Mouse (Mus musculus): Measurements from ENCODE around the gene Corin. TPM values are rescaled to one million over a fixed set of nuclear protein-coding genes. Genes with fewer than 3 reads are reported as not detected.

The Corin gene
- polyA plus RNA-seq, 1 experiment from 2014 or later: 0.06 TPM

Other genes with a start within 250 kb of the Corin start
- gene Nfxl1, start 55.2 kb upstream of the Corin start, polyA plus RNA-seq (2015; fragmentation: Nextera tagmentation; extraction: Ambion mirVana): 12.5 and 13.3 TPM in 2 replicates
- gene Zar1, start 76.8 kb upstream of the Corin start, polyA plus RNA-seq (2015; fragmentation: Nextera tagmentation; extraction: Ambion mirVana): 0.63 and 1.1 TPM in 2 replicates
- gene Gm5868, start 83.1 kb upstream of the Corin start, polyA plus RNA-seq (2015; fragmentation: Nextera tagmentation; extraction: Ambion mirVana): 3.0 TPM in 2 replicates
- gene Cnga1, start 139.8 kb upstream of the Corin start, polyA plus RNA-seq (2015; fragmentation: Nextera tagmentation; extraction: Ambion mirVana): not detected in 2 replicates
- gene Nipal1, start 143.3 kb upstream of the Corin start, polyA plus RNA-seq (2015; fragmentation: Nextera tagmentation; extraction: Ambion mirVana): 0.36 and 1.4 TPM in 2 replicates
- gene Txk, start 248.3 kb upstream of the Corin start, polyA plus RNA-seq (2015; fragmentation: Nextera tagmentation; extraction: Ambion mirVana): 0.08 TPM in 1 of 2 replicates, not detected in the other

Measured in forebrain, embryonic 13.5 days (tissue).